ENCODE assay signal across 12 mouse cellular contexts in genomic region chr13:54936173-54936572, GRCm38 (mm10). TPM values are rescaled to one million over a fixed set of nuclear protein-coding genes. Genes with fewer than 3 reads are reported as not detected.
DNase-seq lines count a peak whose midpoint lies in the region; ATAC-seq and TF ChIP-seq lines count a peak whose summit lies in the region.
"Had no signal": no experiment of that assay in that cellular context is flagged by ENCODE, and none has a peak within 500 bp of the region (broad histone marks: within the 10 kb centered on the region; RNA-seq: fewer than 3 reads in every experiment).

No protein-coding gene starts in this region.

- H3K27ac ChIP-seq in embryonic facial prominence, embryonic 14.5 days (replicated peaks; ENCODE audit: low read depth, low read length) = no peak overlapping the region
- H3K27ac ChIP-seq in embryonic facial prominence, embryonic 10.5 days (replicated peaks) = no peak overlapping the region
- no peak overlapping the region for H3K27ac ChIP-seq in midbrain, postnatal 0 days (ENCODE audit: low read depth, low read length)
- no peak overlapping the region for H3K27ac ChIP-seq in midbrain, embryonic 13.5 days
- no peak overlapping the region for H3K27ac ChIP-seq in kidney, embryonic 15.5 days
- H3K27ac ChIP-seq in thymus, adult 2 months (ENCODE audit: control insufficient read depth, insufficient read depth, low read length) = no peak overlapping the region
- H3K27ac ChIP-seq: kidney, postnatal 0 days; macrophage had no signal

- H3K9me3 ChIP-seq in embryonic facial prominence, embryonic 14.5 days (ENCODE audit: control insufficient read depth, low read length) = no peaks in the 10 kb centered on the region
- H3K9me3 ChIP-seq in embryonic facial prominence, embryonic 10.5 days = no peaks in the 10 kb centered on the region
- no peaks in the 10 kb centered on the region for H3K9me3 ChIP-seq in midbrain, postnatal 0 days (ENCODE audit: low read length)
- no peaks in the 10 kb centered on the region for H3K9me3 ChIP-seq in midbrain, embryonic 13.5 days
- no peaks in the 10 kb centered on the region for H3K9me3 ChIP-seq in kidney, embryonic 15.5 days (replicated peaks)

- H3K36me3 ChIP-seq in embryonic facial prominence, embryonic 14.5 days (ENCODE audit: control insufficient read depth, insufficient read depth, low read length) = no peaks in the 10 kb centered on the region
- no peaks in the 10 kb centered on the region for H3K36me3 ChIP-seq in embryonic facial prominence, embryonic 10.5 days (replicated peaks)
- H3K36me3 ChIP-seq in midbrain, postnatal 0 days (ENCODE audit: insufficient read depth, low read length) = no peaks in the 10 kb centered on the region
- H3K36me3 ChIP-seq in midbrain, embryonic 13.5 days = no peaks in the 10 kb centered on the region
- H3K36me3 ChIP-seq in kidney, embryonic 15.5 days = no peaks in the 10 kb centered on the region
- no peaks in the 10 kb centered on the region for H3K36me3 ChIP-seq in thymus, adult 2 months (ENCODE audit: control insufficient read depth, insufficient read depth, low read length)

- H3K9ac ChIP-seq in embryonic facial prominence, embryonic 14.5 days (ENCODE audit: low read depth, low read length) = no peak overlapping the region
- H3K9ac ChIP-seq in midbrain, postnatal 0 days (replicated peaks; ENCODE audit: low read length, poor library complexity, severe bottlenecking) = no peak overlapping the region
- H3K9ac ChIP-seq in midbrain, embryonic 13.5 days (replicated peaks) = no peak overlapping the region
- no peak overlapping the region for H3K9ac ChIP-seq in kidney, embryonic 15.5 days

- H3K4me3 ChIP-seq in embryonic facial prominence, embryonic 14.5 days (ENCODE audit: low read depth, low read length) = no peak overlapping the region
- no peak overlapping the region for H3K4me3 ChIP-seq in embryonic facial prominence, embryonic 10.5 days
- H3K4me3 ChIP-seq in midbrain, postnatal 0 days (ENCODE audit: low read depth, low read length) = no peak overlapping the region
- no peak overlapping the region for H3K4me3 ChIP-seq in midbrain, embryonic 13.5 days (replicated peaks)
- no peak overlapping the region for H3K4me3 ChIP-seq in kidney, embryonic 15.5 days (replicated peaks)
- no peak overlapping the region for H3K4me3 ChIP-seq in thymus, adult 2 months (ENCODE audit: control insufficient read depth, insufficient read depth, low read length)

- WGBS in embryonic facial prominence, embryonic 14.5 days = 52% methylated on average over 4 of the region's 6 CpGs
- WGBS in embryonic facial prominence, embryonic 10.5 days = 69% methylated on average over 6 of the region's 6 CpGs
- 67% methylated on average over 6 of the region's 6 CpGs for WGBS in midbrain, postnatal 0 days
- 65% methylated on average over 6 of the region's 6 CpGs for WGBS in midbrain, embryonic 13.5 days
- 71% methylated on average over 6 of the region's 6 CpGs for WGBS in kidney, embryonic 15.5 days
- WGBS in thymus, adult 2 months = 78% methylated on average over 6 of the region's 6 CpGs

- peak; percentile 45 for DNase-seq in embryonic facial prominence, embryonic 14.5 days (ENCODE audit: low spot score)
- DNase-seq in embryonic facial prominence, embryonic 10.5 days (ENCODE audit: low spot score) = no peak
- DNase-seq in midbrain, postnatal 0 days (ENCODE audit: low spot score) = peak; percentile 87
- peak; percentile 78 to 82 for DNase-seq in layer of hippocampus, adult 8-10 months (ENCODE audit: low spot score in 2 of 2)
- DNase-seq in right cerebral cortex, postnatal 4 days = peak; percentile 58
- no peak for DNase-seq in thymus, adult 2 months

- peaks cover 6% of the 10 kb centered on the region for H3K27me3 ChIP-seq in embryonic facial prominence, embryonic 14.5 days (replicated peaks; ENCODE audit: control insufficient read depth, insufficient read depth, low read length)
- H3K27me3 ChIP-seq in embryonic facial prominence, embryonic 10.5 days (replicated peaks; ENCODE audit: low read depth, poor library complexity, severe bottlenecking) = peaks cover 46% of the 10 kb centered on the region
- no peaks in the 10 kb centered on the region; the same call in 1 of the 2 replicates for H3K27me3 ChIP-seq in midbrain, postnatal 0 days (ENCODE audit: insufficient read depth, low read length)
- peaks cover 21% of the 10 kb centered on the region for H3K27me3 ChIP-seq in midbrain, embryonic 13.5 days
- H3K27me3 ChIP-seq in kidney, embryonic 15.5 days = peaks cover 57% of the 10 kb centered on the region
- H3K27me3 ChIP-seq in thymus, adult 2 months (ENCODE audit: control insufficient read depth, insufficient read depth, low read length) = no peaks in the 10 kb centered on the region

- no peak for ATAC-seq in embryonic facial prominence, embryonic 14.5 days (ENCODE audit: low read depth)
- peak; percentile 47; the same call in 1 of the 2 replicates for ATAC-seq in midbrain, postnatal 0 days (ENCODE audit: low FRiP score)
- ATAC-seq in midbrain, embryonic 13.5 days = no peak
- ATAC-seq in kidney, embryonic 15.5 days (replicated peaks; ENCODE audit: low FRiP score) = no peak

- H3K4me2 ChIP-seq in embryonic facial prominence, embryonic 14.5 days (ENCODE audit: low read depth, low read length) = no peak overlapping the region
- H3K4me2 ChIP-seq in midbrain, postnatal 0 days (ENCODE audit: low read depth, low read length, poor library complexity, severe bottlenecking) = no peak overlapping the region
- no peak overlapping the region for H3K4me2 ChIP-seq in midbrain, embryonic 13.5 days (replicated peaks)
- no peak overlapping the region for H3K4me2 ChIP-seq in kidney, embryonic 15.5 days

- TF ChIP-seq CTCF in midbrain, postnatal 0 days (IDR thresholded peaks at IDR 0.05) = no peak
- TF ChIP-seq CTCF in thymus, adult 2 months (IDR thresholded peaks at IDR 0.05; ENCODE audit: borderline replicate concordance, control insufficient read depth, extremely low read depth, insufficient read depth, low read length, poor library complexity) = no peak

- TF ChIP-seq POLR2A in thymus, adult 2 months (IDR thresholded peaks at IDR 0.05; ENCODE audit: control insufficient read depth, extremely low read depth, insufficient read depth, low read length, poor library complexity) = no peak

- no peaks in the 10 kb centered on the region for H3K4me1 ChIP-seq in embryonic facial prominence, embryonic 14.5 days (ENCODE audit: control insufficient read depth, insufficient read depth, low read length)
- peaks cover 9% of the 10 kb centered on the region; the same call in 1 of the 2 replicates for H3K4me1 ChIP-seq in embryonic facial prominence, embryonic 10.5 days
- H3K4me1 ChIP-seq in midbrain, postnatal 0 days (ENCODE audit: insufficient read depth, low read length) = no peaks in the 10 kb centered on the region
- H3K4me1 ChIP-seq in midbrain, embryonic 13.5 days (replicated peaks) = peaks cover 18% of the 10 kb centered on the region
- H3K4me1 ChIP-seq in kidney, embryonic 15.5 days = 0 out of 2 replicates have a peak, but pooled peaks cover 4% of the 10 kb centered on the region
- no peaks in the 10 kb centered on the region for H3K4me1 ChIP-seq in thymus, adult 2 months (replicated peaks; ENCODE audit: control insufficient read depth, insufficient read depth, low read length)

RNA-seq across cellular contexts. Expression of gene Unc5a, which starts 13.0 kb away (rescaled TPM):
- 4.5 and 4.6 TPM in 2 replicates for polyA plus RNA-seq in embryonic facial prominence, embryonic 14.5 days (2014; fragmentation: Nextera tagmentation; extraction: Ambion mirVana)
- 2.1 and 2.2 TPM in 2 replicates for polyA plus RNA-seq in embryonic facial prominence, embryonic 10.5 days (2016; fragmentation: Nextera tagmentation; extraction: Ambion mirVana)
- total RNA-seq in midbrain, postnatal 0 days (2014; rRNA removed) = 24.2 and 29.0 TPM in 2 replicates
- 12.7 and 14.3 TPM in 2 replicates for polyA plus RNA-seq in midbrain, postnatal 0 days (2015; fragmentation: Nextera tagmentation; extraction: Ambion mirVana)
- 5.9 and 7.3 TPM in 2 replicates for polyA plus RNA-seq in midbrain, embryonic 13.5 days (2015; fragmentation: Nextera tagmentation; extraction: Ambion mirVana)
- total RNA-seq in layer of hippocampus, adult 8-10 months (2022) = 100 to 1,000 TPM; 127 to 154 (median 141) TPM
- polyA plus RNA-seq in kidney, embryonic 15.5 days (2015; fragmentation: Nextera tagmentation; extraction: Ambion mirVana) = 2.5 and 2.7 TPM in 2 replicates
- 3.1 and 5.9 TPM in 2 replicates for polyA plus RNA-seq in thymus, adult 2 months (2012; rRNA removed)
- total RNA-seq: MEL; neutrophil, adult 5-6 weeks had no signal

Comparison
In these comparisons a context has a peak if more than half of its experiments do, and no peak if none do; other contexts are left out.
1. DNase-seq: peak in embryonic facial prominence, embryonic 14.5 days (single experiment), midbrain, postnatal 0 days (single experiment), layer of hippocampus, adult 8-10 months (2 of 2) and right cerebral cortex, postnatal 4 days (single experiment); none in embryonic facial prominence, embryonic 10.5 days (single experiment) and thymus, adult 2 months (single experiment).